Mouse (Mus musculus) heart, adult 2 months (tissue): ENCODE data around the gene Cep41. TPM values are rescaled to one million over a fixed set of nuclear protein-coding genes. Genes with fewer than 3 reads are reported as not detected.

Experiments used
- DNase-seq, 2 experiments: peaks; one replicate each; pipeline ENCODE4 v3.0.0; 2021
- H3K27ac ChIP-seq: fragments of 200-600 bp; 2 replicates; pipeline ENCODE4 v1.8.1; 2022
- H3K27me3 ChIP-seq: fragments of 200-500 bp; 2 replicates; pipeline ENCODE4 v1.6.1; 2012; ENCODE audit warnings: mild to moderate bottlenecking, low read length, inconsistent platforms, mixed read lengths; ENCODE audit not compliant: control insufficient read depth, insufficient read depth
- H3K36me3 ChIP-seq: fragments of 200-500 bp; 2 replicates; pipeline ENCODE4 v1.6.1; 2012; ENCODE audit warnings: low read length, inconsistent platforms; ENCODE audit not compliant: control insufficient read depth, insufficient read depth
- H3K4me1 ChIP-seq: fragments of 200-500 bp; 2 replicates; pipeline ENCODE4 v1.6.1; 2011; ENCODE audit warnings: low read length; ENCODE audit not compliant: control insufficient read depth, insufficient read depth
- H3K4me3 ChIP-seq: fragments of 200-600 bp; 2 replicates; pipeline ENCODE4 v1.8.1; 2022
- H3K79me2 ChIP-seq: fragments of 200-500 bp; replicated peaks from 2 replicates; pipeline ENCODE4 v1.6.1; 2012; ENCODE audit warnings: mild to moderate bottlenecking, inconsistent platforms, low read length, moderate library complexity, mixed read lengths; ENCODE audit not compliant: control insufficient read depth, insufficient read depth
- H3K9ac ChIP-seq: fragments of 200-500 bp; 2 replicates; pipeline ENCODE4 v1.6.1; 2012; ENCODE audit warnings: low read depth, mild to moderate bottlenecking, control low read depth, inconsistent platforms, low read length, mixed read lengths
- CTCF ChIP-seq: fragments of 200-600 bp; IDR thresholded peaks from 2 replicates; pipeline ENCODE4 v1.8.1; 2022; ENCODE audit warnings: antibody characterized with exemption, mild to moderate bottlenecking, moderate library complexity
- EP300 ChIP-seq: fragments of 200-500 bp; IDR thresholded peaks from 2 replicates; pipeline ENCODE4 v1.6.1; 2011; ENCODE audit warnings: low read depth, low read length, control low read depth; ENCODE audit not compliant: insufficient read depth
- POLR2A ChIP-seq: fragments of 200-500 bp; IDR thresholded peaks from 2 replicates; pipeline ENCODE4 v1.6.1; 2011; ENCODE audit warnings: mild to moderate bottlenecking, low read depth, low read length, control low read depth; ENCODE audit not compliant: insufficient read depth
- WGBS: fragments of 180-500 bp; shearing (Covaris S2); methylation state at CpG from one replicate; pipeline ENCODE4 v1.1.7; 2018; 5-methylcytosine and 5-hydroxymethylcytosine counted together
- intact Hi-C: fragments of 180-260 bp; cut with DNase I; formaldehyde crosslinking; loops from one replicate; pipeline ENCODE4 v1.15.1; 2025
- polyA plus RNA-seq: library from polyadenylated mRNA; depleted of rRNA; stranded (reverse); fragments of >200 nt; gene quantifications from 2 replicates; pipeline ENCODE4 v1.2.3, GENCODE M21; 2012
- total RNA-seq, 2 experiments: library from RNA; stranded (reverse); gene quantifications; 2 replicates each; pipeline ENCODE4 v1.2.3; 2021

Cep41 gene
- total and polyA plus RNA-seq, 3 experiments, result 1.3 to 1.9 (median 1.4) TPM

DNA sequence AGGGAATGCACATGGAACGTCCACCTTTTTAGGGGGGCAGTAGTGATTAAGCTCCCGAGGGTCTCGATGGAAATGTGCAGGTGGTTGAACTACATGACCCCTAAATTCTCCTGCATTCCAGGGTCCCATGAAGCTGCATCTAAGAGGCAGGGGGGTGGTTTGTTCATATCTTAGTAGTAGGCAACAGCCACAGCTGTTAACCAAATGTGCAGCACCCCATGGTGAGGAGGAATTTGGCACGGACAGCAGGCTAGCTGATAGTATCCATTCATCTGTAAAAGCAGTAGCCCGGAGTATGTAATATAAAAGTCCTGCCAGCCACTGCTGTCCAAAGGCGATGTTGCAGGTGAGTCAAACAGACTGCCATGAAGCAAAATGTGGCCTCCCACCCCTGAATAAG lies 48.2 kb downstream of the Cep41 start:
- Histone ChIP-seq H3K9ac (no peak overlapping the region), H3K4me1 (no peaks in the 10 kb centered on the region), H3K27ac (no peak overlapping the region), H3K79me2 (no peaks in the 10 kb centered on the region), H3K4me3 (no peak overlapping the region), H3K36me3 (no peaks in the 10 kb centered on the region), H3K27me3 (no peaks in the 10 kb centered on the region)
- intact Hi-C loops, result no loop called here
- no peak for DNase-seq
- TF ChIP-seq POLR2A (no peak), CTCF (no peak), EP300 (no peak)
- 83% methylated on average over 6 of the region's 6 CpGs for WGBS

DNA sequence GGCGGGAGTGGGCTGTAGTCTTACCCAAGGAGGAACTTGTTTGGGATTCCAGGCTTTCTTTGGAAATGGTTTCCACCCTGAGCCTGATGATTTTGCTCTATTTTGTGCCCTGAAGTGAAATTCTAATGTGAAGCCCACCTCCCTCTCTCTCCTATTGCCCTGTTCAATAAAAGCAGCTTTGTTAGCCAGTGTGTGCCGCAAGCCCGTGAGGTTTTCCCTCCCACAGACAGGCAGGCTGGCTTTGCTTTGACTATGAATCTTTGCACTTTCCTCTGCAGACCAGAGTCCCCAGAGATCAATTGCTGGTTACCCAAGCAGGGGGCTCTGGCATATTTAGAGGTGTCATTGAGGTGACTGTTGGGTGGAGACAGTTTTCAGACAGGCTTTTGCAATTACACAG lies 49.1 kb downstream of the Cep41 start:
- DNase-seq, result no peak
- intact Hi-C loops, result no loop called here
- Histone ChIP-seq H3K27me3 (no peaks in the 10 kb centered on the region), H3K27ac (no peak overlapping the region), H3K36me3 (no peaks in the 10 kb centered on the region), H3K9ac (no peak overlapping the region), H3K4me3 (no peak overlapping the region), H3K79me2 (no peaks in the 10 kb centered on the region), H3K4me1 (no peaks in the 10 kb centered on the region)
- WGBS, result 94% methylated on average over 3 of the region's 3 CpGs
- TF ChIP-seq POLR2A, result no peak

DNA sequence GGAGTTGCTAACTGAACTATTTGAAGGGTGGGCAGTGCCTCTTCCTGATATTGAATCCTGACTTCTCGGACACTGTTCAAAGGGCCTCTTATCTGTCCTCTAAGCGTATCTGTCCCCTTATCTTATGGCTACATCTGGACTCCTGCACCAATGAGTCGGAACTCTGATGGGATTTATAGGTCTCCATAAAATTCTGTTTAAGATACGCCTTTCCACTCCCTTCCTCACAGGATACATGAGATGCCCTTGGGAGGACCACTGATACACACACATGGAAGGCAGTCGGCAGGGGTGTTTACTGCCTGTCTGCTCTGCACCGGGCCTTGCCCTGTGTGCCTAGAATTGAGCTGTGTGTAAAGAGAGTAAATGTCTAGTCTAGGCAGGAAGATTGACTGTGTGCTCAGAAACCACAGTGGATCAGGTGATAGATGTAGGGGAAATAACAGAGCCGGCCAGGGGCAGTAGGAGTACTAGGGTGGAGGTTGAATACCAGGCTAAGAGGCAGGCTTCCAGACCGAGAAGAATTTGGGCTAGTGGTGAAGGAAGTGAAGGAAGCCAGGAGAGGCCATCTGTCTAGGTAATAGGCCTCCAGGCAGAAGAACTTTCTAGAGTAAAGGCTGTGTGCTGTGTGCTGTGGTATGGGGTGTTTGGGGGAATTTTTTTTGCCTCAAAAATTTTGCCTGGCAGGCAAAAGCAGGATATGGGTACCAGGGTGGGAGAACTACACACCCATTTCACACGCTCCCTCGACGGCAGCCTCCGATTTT lies 49.7 kb downstream of the Cep41 start:
- H3K27me3 ChIP-seq, result no peaks in the 10 kb centered on the region
- H3K9ac ChIP-seq, result no peak overlapping the region
- DNase-seq, result no peak
- H3K36me3 ChIP-seq, result no peaks in the 10 kb centered on the region
- H3K4me3 ChIP-seq, result no peak overlapping the region
- intact Hi-C loops, result no loop called here
- TF ChIP-seq CTCF (no peak), EP300 (no peak), POLR2A (no peak)
- H3K4me1 ChIP-seq, result no peaks in the 10 kb centered on the region
- H3K79me2 ChIP-seq, result no peaks in the 10 kb centered on the region
- H3K27ac ChIP-seq, result no peak overlapping the region
- 65% methylated on average over 12 of the region's 12 CpGs for WGBS

DNA sequence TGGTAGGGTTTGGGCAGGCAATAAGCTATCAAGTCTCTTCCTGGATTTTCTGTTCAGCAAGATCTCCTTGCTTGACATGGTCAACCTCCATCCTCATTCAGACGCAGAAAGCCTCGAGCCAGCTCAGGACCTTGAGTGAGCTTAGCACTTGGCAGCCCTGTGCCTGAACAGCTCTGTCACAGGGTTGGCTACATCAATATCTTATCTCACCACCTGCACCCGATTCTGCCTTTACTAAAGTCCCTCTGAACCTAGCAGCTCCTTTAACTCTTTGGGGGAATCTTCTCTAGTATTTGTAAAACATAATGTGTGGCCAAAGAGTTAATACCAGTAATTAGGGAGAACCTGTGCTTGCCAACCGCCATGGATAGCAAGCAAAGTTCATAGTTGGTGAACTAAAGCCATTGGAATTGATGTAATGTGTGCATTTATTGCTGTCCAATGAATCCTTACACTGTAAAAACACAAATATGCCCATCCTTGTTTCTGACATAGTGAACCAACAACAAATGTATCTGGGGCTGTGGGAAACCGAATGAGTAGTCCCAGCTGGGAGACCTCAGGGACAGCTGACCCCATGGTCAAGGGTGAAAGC lies 54.8 kb downstream of the Cep41 start, which contains the start of gene Cpa1:
Gene Cpa1, plus strand, starts transcription at position 545 of the 595 bp plus-strand sequence.
- WGBS, result 69% methylated on average over 5 of the region's 5 CpGs
- H3K4me1 ChIP-seq, result no peaks in the 10 kb centered on the region
- H3K4me3 ChIP-seq, result no peak within 1 kb of the TSS
- H3K36me3 ChIP-seq, result no peaks in the 10 kb centered on the region
- intact Hi-C loops, result no loop called here
- no peak for TF ChIP-seq POLR2A
- no peak for TF ChIP-seq EP300
- TF ChIP-seq CTCF, result no peak
- DNase-seq, result no peak
- H3K27ac ChIP-seq, result no peak within 1 kb of the TSS
- no peak within 1 kb of the TSS for H3K9ac ChIP-seq
- H3K79me2 ChIP-seq, result no peaks in the 10 kb centered on the region
- no peaks in the 10 kb centered on the region for H3K27me3 ChIP-seq

DNA sequence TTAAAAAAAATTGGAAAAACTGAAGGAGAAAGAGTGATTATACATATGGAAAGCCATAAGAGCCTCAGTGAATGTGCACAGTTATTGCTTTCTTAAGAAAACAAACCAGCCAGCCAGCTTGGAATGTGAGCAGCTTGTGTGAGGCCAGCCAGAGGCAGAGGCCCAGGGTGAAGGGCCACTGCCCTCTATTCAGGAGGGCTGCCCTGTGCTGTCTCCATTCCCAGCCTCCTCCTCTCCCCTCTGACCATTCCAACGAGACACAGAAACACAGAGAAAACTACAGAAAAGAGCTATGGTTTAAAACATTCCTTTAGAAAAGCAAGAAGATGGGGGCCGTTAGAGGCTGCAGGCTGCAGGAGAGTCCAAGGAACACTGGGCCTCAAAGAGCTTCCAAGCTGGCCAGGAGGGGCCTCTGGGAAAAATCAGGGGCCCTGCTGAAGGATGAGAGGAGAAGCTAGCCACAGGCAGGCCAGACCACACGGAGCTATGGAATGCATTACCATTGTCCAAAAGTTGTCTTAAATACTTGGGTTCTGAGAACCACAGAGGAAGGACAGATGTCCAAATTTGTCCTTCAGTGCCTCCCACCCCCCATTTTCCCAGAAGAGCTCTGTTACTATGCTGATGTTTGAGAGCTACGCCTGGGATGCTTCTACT lies 57.2 kb downstream of the Cep41 start:
- DNase-seq, result no peak
- H3K9ac ChIP-seq, result no peak overlapping the region

More for the DNA sequence above, 57.2 kb downstream of the Cep41 start:
- intact Hi-C loops, result no loop called here
- H3K27ac ChIP-seq, result no peak overlapping the region
- no peaks in the 10 kb centered on the region for H3K79me2 ChIP-seq
- WGBS, result 62% methylated on average over 4 of the region's 4 CpGs
- no peak overlapping the region for H3K4me3 ChIP-seq
- no peak for TF ChIP-seq EP300
- TF ChIP-seq POLR2A, result no peak
- no peak for TF ChIP-seq CTCF
- no peaks in the 10 kb centered on the region for H3K4me1 ChIP-seq
- H3K36me3 ChIP-seq, result no peaks in the 10 kb centered on the region
- no peaks in the 10 kb centered on the region for H3K27me3 ChIP-seq
